Mouse (Mus musculus): ENCODE measurements around the gene Pfdn6.

DNA sequence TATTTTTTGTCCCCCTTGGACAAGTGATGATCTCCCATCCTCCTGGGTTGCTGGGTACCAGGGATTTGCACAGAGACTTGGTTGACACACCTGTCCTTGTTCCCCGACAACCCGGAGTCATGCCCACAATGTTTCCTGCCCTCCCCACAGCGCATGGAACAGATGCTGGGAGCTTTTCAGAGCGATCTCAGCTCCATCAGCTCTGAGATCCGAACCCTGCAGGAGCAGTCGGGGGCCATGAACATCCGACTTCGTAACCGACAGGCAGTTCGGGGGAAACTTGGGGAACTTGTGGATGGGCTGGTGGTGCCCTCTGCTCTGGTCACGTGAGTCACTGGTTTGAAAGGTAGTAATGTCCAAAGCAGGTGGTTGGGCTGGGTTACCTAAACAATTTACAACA, 18.3 kb upstream of the Pfdn6 start:
- no peak for TF ChIP-seq POLR2A (IDR thresholded peaks at IDR 0.05; ENCODE audit: low read depth, low read length)
- TF ChIP-seq CTCF (IDR thresholded peaks at IDR 0.05; ENCODE audit: extremely low read depth, insufficient read length, insufficient replicate concordance, low read depth, low read length), result no peak

Data from small intestine, adult 2 months (tissue).